Mouse (Mus musculus): Measurements from ENCODE around the gene Edil3.

Edil3 gene

GRCm38 (mm10) chr13:88821440-88822331, at the start of gene Edil3:
Edil3 (plus strand) TSS chr13:88821472.
- DNase-seq (ENCODE audit: low spot score): peak; percentile 16

GRCm38 (mm10) chr13:88799186-88799585, 22.1 kb upstream of the Edil3 start:
- DNase-seq (ENCODE audit: low spot score): no peak

GRCm38 (mm10) chr13:88801006-88801405, 20.3 kb upstream of the Edil3 start:
- no peak for DNase-seq (ENCODE audit: low spot score)

DNA sequence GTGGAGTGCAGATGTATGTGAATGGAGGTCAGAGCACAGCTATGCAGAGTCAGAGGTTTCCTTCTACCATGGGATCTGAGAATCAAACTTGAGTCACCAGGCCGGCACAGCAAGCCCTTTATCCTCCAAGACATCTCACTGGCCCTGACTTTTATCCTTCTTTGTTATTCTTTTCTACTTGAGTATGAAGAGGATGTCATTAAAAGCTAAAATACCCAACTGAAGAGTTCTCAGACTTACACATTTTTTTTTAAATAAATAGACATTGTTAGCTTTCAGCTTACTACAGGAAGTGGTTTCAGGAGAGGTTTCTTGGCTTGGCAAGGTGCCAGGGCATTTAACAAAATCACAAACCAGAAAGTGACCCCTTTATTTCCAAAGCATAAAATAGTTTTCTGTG, 15.4 kb upstream of the Edil3 start:
- no peak for DNase-seq (ENCODE audit: low spot score)

GRCm38 (mm10) chr13:88806269-88806668, 15.0 kb upstream of the Edil3 start:
- DNase-seq (ENCODE audit: low spot score): no peak

DNA sequence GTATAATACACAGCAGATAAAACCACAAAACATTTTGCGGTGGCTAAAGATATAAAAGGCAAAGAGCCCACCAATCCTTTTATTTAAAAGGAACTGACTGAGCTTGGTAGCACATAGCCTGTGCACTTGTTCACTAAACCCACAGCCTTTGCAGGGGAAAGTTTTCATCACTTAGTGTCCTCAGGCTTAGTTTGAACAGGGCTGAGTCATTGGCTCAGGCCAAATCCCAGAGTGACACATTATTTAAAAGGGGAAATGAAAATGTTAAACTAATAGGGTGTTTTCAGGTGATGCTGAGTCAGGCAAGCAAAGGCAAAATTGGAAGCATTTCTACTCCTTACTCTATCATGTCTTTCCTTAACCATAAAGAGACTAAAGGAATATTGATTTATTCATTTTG, 11.2 kb upstream of the Edil3 start:
- no peak for DNase-seq (ENCODE audit: low spot score)

GRCm38 (mm10) chr13:88820686-88821308, 475 bp upstream of the Edil3 start:
- DNase-seq (ENCODE audit: low spot score): no peak

GRCm38 (mm10) chr13:88822332-88822895, 1.1 kb downstream of the Edil3 start:
- no peak for DNase-seq (ENCODE audit: low spot score)

GRCm38 (mm10) chr13:88822976-88823521, 1.8 kb downstream of the Edil3 start:
- no peak for DNase-seq (ENCODE audit: low spot score)

DNA sequence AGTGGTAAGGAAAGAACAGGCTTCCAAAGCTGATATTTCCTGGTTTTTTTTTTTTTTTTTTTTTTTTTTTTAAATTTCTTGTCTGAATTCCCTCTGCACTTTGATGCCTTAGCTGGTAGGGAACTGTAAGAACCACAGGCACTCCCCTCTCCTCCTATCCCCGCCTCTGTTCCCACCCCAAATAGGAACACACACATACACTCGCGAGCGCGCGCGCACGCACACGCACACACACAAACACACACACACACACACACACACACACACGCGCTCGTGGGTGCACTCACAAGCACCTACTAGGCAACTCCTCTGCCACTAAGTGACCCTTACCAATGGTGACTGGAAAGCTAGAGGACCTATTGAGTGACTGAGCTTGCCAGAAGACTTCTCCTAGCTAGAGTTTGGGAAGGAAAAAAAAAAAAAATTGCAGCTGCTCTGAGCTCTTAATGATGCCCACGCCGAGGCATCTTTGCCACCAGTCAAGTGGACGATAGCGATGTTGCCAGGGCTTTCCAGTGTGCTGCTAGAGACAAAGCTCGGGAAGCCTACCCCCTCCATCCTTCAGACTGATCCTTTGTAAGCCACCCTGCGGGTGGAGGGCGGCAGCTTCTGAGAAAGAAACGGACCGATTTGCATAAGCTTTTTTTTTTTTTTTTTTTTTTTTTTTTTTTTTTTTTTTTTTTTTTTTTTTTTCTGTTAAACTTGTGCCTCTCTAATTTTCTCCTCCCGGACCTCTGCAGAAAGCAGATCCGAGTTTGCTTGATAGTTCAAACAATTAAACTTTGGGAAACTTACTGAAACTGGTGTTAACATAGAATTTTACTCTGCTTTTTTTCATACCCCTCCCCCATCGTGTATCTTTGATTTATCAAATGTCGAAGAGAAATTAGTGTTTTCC, 2.5 kb downstream of the Edil3 start:
- peak; percentile 11 for DNase-seq (ENCODE audit: low spot score)

DNA sequence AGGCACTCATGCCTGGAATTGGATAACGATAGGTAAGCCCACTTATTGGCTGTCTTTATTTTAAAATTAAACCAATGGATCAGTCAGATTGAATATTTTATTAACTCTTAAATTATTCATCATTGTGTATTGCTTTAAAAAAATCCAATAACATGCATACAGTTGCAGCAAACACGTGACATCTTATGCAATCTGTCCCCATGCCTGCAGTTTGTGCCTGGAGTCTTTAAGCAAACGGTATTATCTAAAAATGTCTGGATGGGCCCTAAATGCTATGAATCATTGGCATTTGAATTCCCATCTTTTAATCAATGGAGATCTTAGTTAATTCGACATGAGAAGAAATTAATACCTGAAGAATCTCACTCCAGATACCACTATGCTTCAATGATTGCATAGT, 3.2 kb downstream of the Edil3 start:
- no peak for DNase-seq (ENCODE audit: low spot score)

DNA sequence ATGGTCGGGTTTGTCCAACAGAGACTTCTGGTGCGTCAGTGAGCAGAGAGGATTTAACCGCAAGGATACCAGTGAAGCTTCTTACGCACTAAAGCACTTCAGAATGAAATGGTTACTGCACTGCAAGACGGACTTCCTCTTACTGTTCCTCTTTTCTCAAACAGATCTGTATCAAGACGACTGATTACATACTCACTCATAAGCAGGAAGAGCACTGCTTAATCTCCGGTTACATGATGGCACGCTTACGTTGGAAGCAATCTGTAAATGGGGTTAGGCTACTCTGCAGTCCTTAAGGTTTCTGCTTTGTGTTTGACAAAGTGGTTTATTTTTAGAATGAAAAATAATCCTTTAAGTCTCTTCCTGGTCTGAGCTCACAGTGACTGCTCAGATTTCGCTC, 7.1 kb downstream of the Edil3 start:
- DNase-seq (ENCODE audit: low spot score): no peak

- DNase-seq (ENCODE audit: low spot score): no peak
Measured at GRCm38 (mm10) chr13:88833732-88834131, 12.5 kb downstream of the Edil3 start.

GRCm38 (mm10) chr13:88849739-88850138, 28.5 kb downstream of the Edil3 start:
- no peak for DNase-seq (ENCODE audit: low spot score)

GRCm38 (mm10) chr13:88879960-88880359, 58.7 kb downstream of the Edil3 start:
- no peak for DNase-seq (ENCODE audit: low spot score)

DNA sequence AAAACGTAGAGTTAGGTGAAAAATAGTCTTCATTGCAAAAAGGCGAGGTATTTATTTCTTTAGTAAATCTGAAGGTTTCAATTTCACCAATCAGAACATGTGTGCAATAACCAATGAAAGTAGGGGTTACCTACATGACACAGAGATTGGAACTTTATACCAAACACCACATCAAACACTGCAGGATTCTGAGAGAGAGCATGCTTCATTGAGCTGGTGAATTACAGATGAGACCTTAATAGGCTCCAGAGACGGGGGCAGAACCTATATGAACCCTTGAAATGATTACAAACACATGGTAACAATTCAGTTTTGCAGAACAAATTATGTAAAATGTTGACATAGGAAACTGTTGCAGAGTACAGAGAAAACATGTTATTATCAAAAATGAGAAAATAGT, 69.5 kb downstream of the Edil3 start:
- no peak for DNase-seq (ENCODE audit: low spot score)

DNA sequence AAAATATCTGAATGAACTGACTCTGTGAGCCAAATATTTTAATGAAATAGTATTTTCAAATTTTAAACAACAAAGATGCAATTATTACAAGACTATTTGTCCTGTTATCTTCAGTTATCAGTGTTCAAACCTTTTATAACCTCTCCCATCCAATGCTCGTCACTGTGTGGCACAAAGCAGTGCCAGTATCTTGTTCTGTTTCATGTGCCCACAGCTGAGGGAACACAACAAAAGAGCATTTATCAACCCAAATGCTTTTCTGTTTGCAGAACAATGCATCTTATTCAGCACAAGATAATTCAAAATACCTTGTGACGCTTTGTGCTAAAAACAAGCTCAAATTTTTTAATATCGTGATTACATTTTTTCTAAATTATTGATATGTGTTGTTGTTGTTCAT, 78.8 kb downstream of the Edil3 start:
- no peak for DNase-seq (ENCODE audit: low spot score)

DNA sequence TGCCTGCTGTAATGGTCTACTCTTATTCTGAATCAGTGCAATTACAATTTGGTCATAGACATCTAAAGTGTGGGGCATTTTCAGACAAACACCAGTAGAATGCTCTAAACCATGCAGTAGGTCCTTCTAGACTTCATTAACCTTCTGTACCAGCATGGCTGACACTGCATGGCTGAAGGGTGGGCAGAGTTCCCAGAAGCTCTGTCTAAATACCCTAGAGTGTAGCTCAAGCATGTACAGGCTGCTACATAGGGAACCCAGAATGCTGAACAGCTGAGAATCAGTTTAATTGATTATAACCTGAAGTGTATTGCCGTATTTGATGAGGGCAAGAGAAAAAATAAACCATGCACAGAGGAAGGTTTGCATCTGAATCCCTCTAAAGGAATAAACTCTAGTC, 86.1 kb downstream of the Edil3 start:
- DNase-seq (ENCODE audit: low spot score): no peak

GRCm38 (mm10) chr13:88908187-88908586, 86.9 kb downstream of the Edil3 start:
- no peak for DNase-seq (ENCODE audit: low spot score)

DNA sequence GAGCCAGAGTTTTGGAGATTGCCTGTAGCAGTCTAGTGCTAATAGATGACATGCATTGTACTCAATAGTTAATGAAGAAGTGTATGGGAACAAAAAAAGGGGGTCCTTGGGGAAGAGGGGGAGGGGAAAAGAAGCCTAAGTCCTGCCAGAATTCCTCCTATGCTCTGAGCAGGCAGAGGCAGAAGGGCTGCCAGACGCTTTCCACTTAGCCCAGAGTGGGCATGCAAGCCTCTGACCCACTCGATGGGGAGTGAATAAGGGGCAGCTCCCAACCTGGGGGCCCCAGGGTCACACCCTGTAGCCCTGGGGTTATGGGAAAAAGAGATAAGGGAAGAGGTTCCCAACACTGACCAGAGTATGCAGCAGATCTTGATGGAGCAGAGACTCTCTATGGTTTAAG, 95.2 kb downstream of the Edil3 start:
- DNase-seq (ENCODE audit: low spot score): no peak

DNA sequence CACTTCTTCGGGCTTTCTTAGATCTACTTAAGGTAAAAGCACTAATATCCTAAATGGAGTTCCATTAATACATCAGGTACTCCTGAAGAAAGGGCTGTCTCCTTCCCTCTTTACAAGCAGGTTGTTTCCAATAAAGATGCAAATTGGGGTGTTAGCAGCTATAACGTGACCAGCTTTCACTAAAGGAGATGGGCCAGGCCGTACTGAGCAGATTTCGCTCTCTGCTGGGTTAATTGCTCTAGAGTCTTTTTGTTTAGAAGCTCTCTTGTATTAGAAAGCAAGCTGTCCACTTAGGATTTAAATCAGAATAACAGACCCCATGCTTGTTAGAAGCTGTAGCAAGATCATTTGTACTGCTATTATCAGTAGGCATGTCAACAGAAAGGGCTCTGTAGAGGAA, 108.4 kb downstream of the Edil3 start:
- DNase-seq (ENCODE audit: low spot score): no peak

DNA sequence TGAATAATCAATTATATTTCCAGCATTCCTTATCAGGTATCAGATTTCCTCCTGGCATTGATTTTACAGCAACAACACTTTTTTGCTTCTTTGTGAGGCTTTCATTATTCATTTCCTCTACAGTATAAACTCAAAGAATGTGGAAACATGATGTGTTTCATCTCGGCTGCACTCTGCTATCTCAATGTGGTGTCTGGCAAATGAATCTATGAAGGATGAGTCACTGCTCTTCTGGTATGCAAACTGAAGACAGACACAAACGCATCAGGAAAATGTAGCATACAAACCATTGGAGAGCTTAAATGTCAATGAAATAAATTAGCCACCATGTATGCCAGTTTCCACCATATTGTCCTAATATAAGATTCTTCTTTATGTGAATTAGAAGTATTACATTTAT, 117.3 kb downstream of the Edil3 start:
- no peak for DNase-seq (ENCODE audit: low spot score)
